In genomic region chr2:37883214-37883613, GRCm38 (mm10) we compare ENCODE assay signal across 18 mouse cellular contexts.
"Had no signal": no experiment of that assay in that cellular context is flagged by ENCODE, and none has a peak within 500 bp of the region (broad histone marks: within the 10 kb centered on the region; RNA-seq: fewer than 3 reads in every experiment).

No protein-coding gene starts in this region.

- H3K4me1 ChIP-seq: limb, embryonic 15.5 days; liver, embryonic 12.5 days; megakaryocyte, embryonic 14.5 days had no signal

- ATAC-seq: liver, embryonic 12.5 days had no signal

- H3K4me3 ChIP-seq: limb, embryonic 15.5 days; liver, embryonic 12.5 days; lung, embryonic 15.5 days; megakaryocyte, embryonic 14.5 days; stomach, embryonic 15.5 days had no signal

- H3K9me3 ChIP-seq: limb, embryonic 15.5 days; liver, embryonic 12.5 days; lung, embryonic 15.5 days; stomach, embryonic 15.5 days had no signal

- H3K9ac ChIP-seq: limb, embryonic 15.5 days; liver, embryonic 12.5 days; lung, embryonic 15.5 days; stomach, embryonic 15.5 days had no signal

- H3K27me3 ChIP-seq: limb, embryonic 15.5 days; liver, embryonic 12.5 days; lung, embryonic 15.5 days; stomach, embryonic 15.5 days had no signal

- H3K4me2 ChIP-seq: limb, embryonic 15.5 days; liver, embryonic 12.5 days; lung, embryonic 15.5 days; stomach, embryonic 15.5 days had no signal

- H3K36me3 ChIP-seq: limb, embryonic 15.5 days; lung, embryonic 15.5 days; stomach, embryonic 15.5 days had no signal

- DNase-seq: kidney, adult 11 months; kidney, adult 9 months; kidney, postnatal 36 days; layer of hippocampus, adult 9-11 months; layer of hippocampus, postnatal 36 days; lung, postnatal 14 days; retina, postnatal 1 day; right cerebral cortex, postnatal 4 days; spleen, adult 18-20 months; thymus, adult 2 months; thymus, postnatal 25 days had no signal

- H3K27ac ChIP-seq: kidney, postnatal 0 days; limb, embryonic 15.5 days; liver, embryonic 12.5 days; lung, embryonic 15.5 days; macrophage; stomach, embryonic 15.5 days had no signal
